Mouse (Mus musculus) thymus, adult 2 months (tissue): ENCODE measurements around the gene Rab11fip4. TPM values are rescaled to one million over a fixed set of nuclear protein-coding genes. Genes with fewer than 3 reads are reported as not detected.
A peak's percentile ranks its signal among the peaks of the same experiment; 100 is the strongest.

ENCODE experiments used
- DNase-seq: peaks from one replicate; pipeline ENCODE4 v3.0.0; 2021
- H3K27ac ChIP-seq: fragments of 200-500 bp; 2 replicates; pipeline ENCODE4 v1.5.1; 2012; ENCODE audit warnings: low read length, control low read depth; ENCODE audit not compliant: control insufficient read depth, insufficient read depth
- H3K27me3 ChIP-seq: fragments of 200-500 bp; 2 replicates; pipeline ENCODE4 v1.6.1; 2012; ENCODE audit warnings: mild to moderate bottlenecking, low read length, moderate library complexity, mixed read lengths; ENCODE audit not compliant: control insufficient read depth, insufficient read depth
- H3K36me3 ChIP-seq: fragments of 200-500 bp; 2 replicates; pipeline ENCODE4 v1.6.1; 2012; ENCODE audit warnings: mild to moderate bottlenecking, low read length, moderate library complexity; ENCODE audit not compliant: control insufficient read depth, insufficient read depth
- H3K4me1 ChIP-seq: fragments of 200-500 bp; replicated peaks from 2 replicates; pipeline ENCODE4 v1.6.1; 2012; ENCODE audit warnings: low read length; ENCODE audit not compliant: control insufficient read depth, insufficient read depth
- H3K4me3 ChIP-seq: fragments of 200-500 bp; 2 replicates; pipeline ENCODE4 v1.5.1; 2012; ENCODE audit warnings: mild to moderate bottlenecking, low read length, control low read depth, moderate library complexity; ENCODE audit not compliant: control insufficient read depth, insufficient read depth
- CTCF ChIP-seq: fragments of 200-500 bp; IDR thresholded peaks from 2 replicates; pipeline ENCODE4 v1.5.1; 2012; ENCODE audit warnings: mild to moderate bottlenecking, control low read depth, low read length, moderate library complexity, borderline replicate concordance; ENCODE audit not compliant: control insufficient read depth, poor library complexity, insufficient read depth; ENCODE audit errors: extremely low read depth
- POLR2A ChIP-seq: fragments of 200-500 bp; IDR thresholded peaks from 2 replicates; pipeline ENCODE4 v1.6.1; 2012; ENCODE audit warnings: mild to moderate bottlenecking, low read length, control low read depth, moderate library complexity; ENCODE audit not compliant: control insufficient read depth, poor library complexity, insufficient read depth; ENCODE audit errors: extremely low read depth
- WGBS: fragments of 180-500 bp; shearing (Covaris S2); methylation state at CpG from one replicate; pipeline ENCODE4 v1.1.7; 2018; 5-methylcytosine and 5-hydroxymethylcytosine counted together
- polyA plus RNA-seq: library from polyadenylated mRNA; depleted of rRNA; stranded (reverse); fragments of >200 nt; gene quantifications from 2 replicates; pipeline ENCODE4 v1.2.3, GENCODE M21; 2012

The Rab11fip4 gene
- polyA plus RNA-seq, 1 experiment = 36.8 TPM

DNA sequence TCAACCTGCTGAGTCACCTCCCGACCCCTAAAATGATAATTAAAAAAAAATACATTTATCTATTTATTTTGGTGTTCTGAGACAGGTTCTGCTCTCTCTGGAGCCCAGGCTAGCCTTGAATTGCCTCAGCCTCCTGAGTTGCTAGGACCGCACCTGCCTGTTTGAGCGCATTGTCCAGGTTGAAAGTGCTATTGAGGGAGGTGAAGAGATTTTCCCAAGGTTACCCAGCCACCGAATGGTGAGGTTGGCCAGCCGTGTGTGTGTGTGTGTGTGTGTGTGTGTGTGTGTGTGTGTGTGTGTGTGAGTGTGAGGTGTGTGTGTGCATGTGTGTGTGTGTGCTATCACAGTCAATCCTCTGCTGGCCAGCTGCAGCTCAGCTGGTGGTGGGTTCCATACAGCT, 55.0 kb downstream of the Rab11fip4 start:
- Histone ChIP-seq H3K4me1 (peaks cover 22% of the 10 kb centered on the region), H3K27me3 (no peaks in the 10 kb centered on the region), H3K4me3 (no peak overlapping the region), H3K27ac (no peak overlapping the region), H3K36me3 (no peaks in the 10 kb centered on the region)
- no peak for DNase-seq
- no peak for TF ChIP-seq CTCF
- no peak for TF ChIP-seq POLR2A
- 94% methylated on average over 5 of the region's 5 CpGs for WGBS

DNA sequence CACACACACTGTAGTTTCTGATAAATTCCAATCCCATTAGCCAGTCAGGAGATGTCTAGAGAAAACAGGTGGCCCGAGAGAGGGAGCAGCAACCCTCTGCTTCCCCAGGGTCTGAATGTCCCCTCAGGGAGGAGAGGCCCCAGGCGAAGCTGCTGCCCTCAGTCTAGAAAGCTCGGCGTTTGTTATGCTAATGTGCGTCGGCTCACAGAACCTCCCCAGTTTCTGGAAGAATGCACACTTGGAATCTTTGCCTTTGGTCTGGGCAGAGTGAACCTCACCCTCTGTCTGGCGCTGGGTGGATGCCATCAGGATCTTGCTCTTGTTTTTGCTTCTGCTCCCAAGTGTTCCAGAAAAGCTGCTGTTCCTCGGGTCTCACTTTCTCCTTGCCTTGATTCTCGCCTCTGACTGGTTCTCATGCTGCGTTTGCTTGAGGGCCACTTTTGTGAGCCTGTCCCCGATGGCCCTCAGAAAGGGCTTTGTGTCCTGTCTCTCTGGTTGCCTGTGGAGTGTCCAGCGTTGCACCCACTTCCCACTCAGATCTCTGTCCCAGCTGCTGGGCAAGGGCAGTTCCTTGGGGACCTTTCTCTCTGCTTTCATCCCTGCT, 55.6 kb downstream of the Rab11fip4 start:
- no peaks in the 10 kb centered on the region for H3K27me3 ChIP-seq
- WGBS = 92% methylated on average over 12 of the region's 12 CpGs
- H3K36me3 ChIP-seq = no peaks in the 10 kb centered on the region
- TF ChIP-seq CTCF (no peak), POLR2A (no peak)
- no peak overlapping the region for H3K27ac ChIP-seq
- H3K4me1 ChIP-seq = peaks cover 17% of the 10 kb centered on the region
- no peak for DNase-seq
- no peak overlapping the region for H3K4me3 ChIP-seq

DNA sequence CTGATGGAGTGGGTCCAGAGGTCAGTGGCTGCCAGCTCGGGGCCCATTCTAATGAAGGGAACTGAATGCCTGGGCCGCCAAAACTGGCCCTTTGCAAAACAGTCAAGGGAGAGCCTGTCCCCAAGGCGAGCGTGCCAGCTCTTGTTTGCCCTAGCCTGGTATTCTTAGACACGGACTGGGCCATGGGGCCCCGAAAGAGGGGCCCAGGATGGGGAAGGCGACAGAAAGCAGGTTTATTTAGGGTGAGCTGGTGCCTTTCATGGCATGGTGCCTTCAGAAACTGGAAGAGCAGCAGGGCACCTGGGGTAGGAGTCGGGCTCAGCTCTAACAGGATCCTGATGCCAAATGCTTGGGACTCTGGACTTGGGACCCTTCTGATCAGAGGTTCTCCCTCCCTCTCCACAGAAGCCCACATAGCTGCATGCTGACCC, 56.1 kb downstream of the Rab11fip4 start:
- TF ChIP-seq POLR2A = no peak
- no peak for TF ChIP-seq CTCF
- H3K27me3 ChIP-seq = no peaks in the 10 kb centered on the region
- DNase-seq = no peak
- H3K36me3 ChIP-seq = no peaks in the 10 kb centered on the region
- no peak overlapping the region for H3K27ac ChIP-seq
- WGBS = 89% methylated on average over 8 of the region's 8 CpGs
- peaks cover 16% of the 10 kb centered on the region for H3K4me1 ChIP-seq
- H3K4me3 ChIP-seq = no peak overlapping the region

DNA sequence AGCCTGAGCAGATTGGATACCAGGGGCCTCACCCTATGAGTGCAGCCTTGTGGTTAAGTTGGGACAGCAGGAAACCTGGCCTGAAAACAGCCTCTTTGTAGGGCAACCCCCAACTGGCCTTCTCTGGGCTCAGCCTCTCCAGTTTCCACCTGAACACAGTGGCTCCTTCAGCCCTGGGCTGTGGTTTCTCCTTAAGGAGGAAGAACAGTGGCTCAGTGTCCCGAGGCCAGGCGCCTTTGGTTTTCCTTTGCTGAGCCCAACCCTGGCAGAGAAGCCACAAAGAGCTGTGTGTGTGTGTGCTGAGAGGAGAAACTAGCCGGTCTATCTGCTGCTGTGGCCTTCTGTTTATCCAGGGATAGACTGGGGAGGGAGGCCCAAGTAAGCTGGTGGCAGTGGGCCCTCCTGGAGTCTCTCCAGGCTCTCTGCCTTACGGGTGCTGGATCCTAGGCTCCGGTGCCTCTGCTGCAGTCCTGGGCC, 59.4 kb downstream of the Rab11fip4 start:
- no peaks in the 10 kb centered on the region for H3K27me3 ChIP-seq

DNA sequence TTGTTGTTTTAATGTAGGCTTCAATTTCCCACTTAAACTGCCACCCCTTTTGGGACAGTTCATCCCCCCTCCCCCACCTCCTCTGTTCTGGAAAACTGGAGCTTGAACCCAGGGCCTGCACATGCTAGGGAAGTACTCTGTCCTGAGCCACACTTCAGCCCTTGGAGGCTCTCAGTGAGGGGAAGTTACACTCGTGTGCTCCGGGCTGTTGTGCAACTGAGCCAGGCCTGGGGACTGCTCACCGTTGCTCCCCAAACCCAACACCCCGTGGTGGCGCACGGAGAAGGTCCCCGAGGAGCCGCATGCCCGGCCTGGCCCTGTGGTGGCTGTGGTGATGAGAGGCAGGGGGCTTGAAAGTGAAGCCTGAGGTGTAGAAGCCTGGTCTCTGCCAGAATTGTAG, 61.2 kb downstream of the Rab11fip4 start:
- TF ChIP-seq CTCF (no peak), POLR2A (no peak)
- DNase-seq = no peak
- Histone ChIP-seq H3K36me3 (no peaks in the 10 kb centered on the region), H3K27ac (peak overlapping the region; percentile 76; the same call in 1 of the 2 replicates), H3K4me1 (peaks cover 41% of the 10 kb centered on the region), H3K4me3 (no peak overlapping the region), H3K27me3 (no peaks in the 10 kb centered on the region)
- WGBS = 15% methylated on average over 9 of the region's 9 CpGs

More for the DNA sequence above, 59.4 kb downstream of the Rab11fip4 start:
- TF ChIP-seq POLR2A = no peak
- Histone ChIP-seq H3K4me1 (peaks cover 39% of the 10 kb centered on the region), H3K27ac (no peak overlapping the region), H3K36me3 (no peaks in the 10 kb centered on the region), H3K4me3 (no peak overlapping the region)
- WGBS = 42% methylated on average over 5 of the region's 5 CpGs
- DNase-seq = no peak

DNA sequence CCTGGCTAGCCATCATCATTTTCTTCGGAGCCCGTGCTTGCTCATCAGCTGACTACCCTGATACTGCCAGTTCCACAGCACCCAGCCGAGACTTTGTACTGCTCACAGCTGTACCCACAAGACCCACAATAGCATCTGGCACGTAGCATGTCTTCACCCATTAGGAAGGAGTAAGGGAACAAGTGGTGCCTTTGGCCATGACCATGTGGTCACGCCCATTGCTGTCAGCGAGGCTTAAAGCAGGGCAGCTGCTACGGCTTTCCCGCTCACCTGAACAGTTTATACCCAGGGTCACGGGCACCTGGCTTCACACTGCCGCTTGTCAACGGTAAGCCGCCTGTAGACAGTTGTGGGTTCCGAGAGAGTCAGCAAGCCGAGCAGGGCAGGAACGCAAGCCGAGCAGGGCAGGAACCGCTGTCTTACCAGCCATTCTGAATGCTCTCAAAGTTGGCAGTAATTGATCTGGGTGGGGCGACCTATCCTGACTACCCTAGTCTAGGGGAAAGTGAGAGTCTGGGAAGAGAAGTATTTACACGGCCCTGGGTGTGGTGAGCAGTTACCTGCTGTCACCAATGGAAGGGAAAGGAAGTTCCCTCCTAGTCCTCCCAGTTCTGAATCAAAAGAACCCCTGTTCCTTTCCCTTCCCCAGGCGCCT, 62.0 kb downstream of the Rab11fip4 start:
- no peaks in the 10 kb centered on the region for H3K36me3 ChIP-seq
- no peak for TF ChIP-seq CTCF
- TF ChIP-seq POLR2A = no peak
- peak overlapping the region; percentile 76 for H3K27ac ChIP-seq
- H3K4me1 ChIP-seq = peaks cover 44% of the 10 kb centered on the region
- H3K4me3 ChIP-seq = peak overlapping the region; percentile 14; the same call in 1 of the 2 replicates
- WGBS = 6% methylated on average over 20 of the region's 20 CpGs
- H3K27me3 ChIP-seq = no peaks in the 10 kb centered on the region
- peak; percentile 52 for DNase-seq
